Mouse (Mus musculus): ENCODE results near the gene Atf6.

Atf6 gene

GRCm38 (mm10) chr1:170773506-170773905 lies 94.1 kb downstream of the Atf6 start:
- no peak for DNase-seq (ENCODE audit: low read depth, low spot score)

DNA sequence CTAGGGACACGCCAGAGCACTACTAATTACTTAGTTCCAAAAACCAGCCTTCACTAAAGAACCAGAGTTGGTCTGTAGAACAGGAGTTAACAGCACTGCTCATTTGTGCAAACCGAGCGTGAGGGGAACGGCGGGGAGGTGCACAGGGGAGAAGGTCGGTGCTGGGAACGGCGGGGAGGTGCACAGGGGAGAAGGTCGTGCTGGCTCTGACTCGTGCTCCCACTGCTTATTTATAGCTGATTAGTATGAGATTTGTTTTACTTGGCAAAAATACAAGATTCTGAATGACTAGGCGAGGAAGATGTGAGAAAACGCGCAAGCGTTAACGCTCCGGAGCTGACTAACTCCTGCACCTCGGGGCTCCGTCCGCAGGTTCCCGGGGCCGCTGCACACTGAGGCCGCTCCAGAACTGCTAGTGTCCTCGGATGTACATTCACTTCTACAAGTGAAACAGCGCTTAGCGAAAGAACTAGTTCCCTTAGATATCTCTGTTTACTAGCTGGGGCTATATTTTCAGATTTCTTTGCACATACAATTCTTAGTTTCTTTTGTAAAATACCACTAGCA lies 96.1 kb downstream of the Atf6 start:
- DNase-seq (ENCODE audit: low read depth, low spot score), result peak; percentile 34

GRCm38 (mm10) chr1:170770691-170771090 lies 96.9 kb downstream of the Atf6 start:
- DNase-seq (ENCODE audit: low read depth, low spot score), result no peak

DNA sequence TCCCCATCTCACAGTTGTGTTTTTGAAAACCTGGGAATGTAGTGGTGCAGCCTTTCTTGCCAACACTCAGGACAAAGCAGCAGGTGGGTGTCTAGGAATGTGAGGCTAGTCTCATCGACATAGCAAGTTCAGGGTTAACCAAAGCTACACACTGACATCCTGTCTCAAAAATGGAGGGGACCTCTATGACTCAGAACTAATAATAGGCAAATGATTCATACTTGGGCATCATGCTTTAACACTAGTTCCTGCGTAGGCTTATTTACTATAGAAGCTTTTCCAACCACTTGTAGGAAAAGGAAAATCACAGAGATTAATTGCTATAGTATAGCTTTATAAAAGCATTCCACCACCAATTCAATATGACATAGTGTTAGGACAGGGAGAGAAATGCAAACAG lies 100.6 kb downstream of the Atf6 start:
- DNase-seq (ENCODE audit: low read depth, low spot score), result peak; percentile 23

GRCm38 (mm10) chr1:170764798-170765197 lies 102.8 kb downstream of the Atf6 start:
- no peak for DNase-seq (ENCODE audit: low read depth, low spot score)

DNA sequence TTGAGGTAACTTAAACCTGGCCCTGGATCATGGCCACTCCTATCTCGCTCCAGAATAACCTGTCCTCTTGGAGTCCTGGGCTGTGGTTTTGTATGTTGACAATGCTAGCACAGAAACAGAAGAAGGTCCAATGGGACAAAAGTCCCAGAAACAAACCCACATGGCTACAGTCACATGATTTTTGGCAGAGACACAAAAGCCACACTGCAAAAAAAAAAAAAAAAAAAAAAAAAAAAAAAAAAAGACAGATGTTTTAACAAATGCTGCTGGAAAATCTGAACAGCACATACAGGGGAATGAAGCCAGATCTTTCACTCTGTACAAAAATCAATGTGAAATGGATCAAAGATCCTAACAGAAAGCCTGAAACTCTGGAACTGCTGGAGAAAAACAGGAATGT lies 105.9 kb downstream of the Atf6 start:
- no peak for DNase-seq (ENCODE audit: low read depth, low spot score)

DNA sequence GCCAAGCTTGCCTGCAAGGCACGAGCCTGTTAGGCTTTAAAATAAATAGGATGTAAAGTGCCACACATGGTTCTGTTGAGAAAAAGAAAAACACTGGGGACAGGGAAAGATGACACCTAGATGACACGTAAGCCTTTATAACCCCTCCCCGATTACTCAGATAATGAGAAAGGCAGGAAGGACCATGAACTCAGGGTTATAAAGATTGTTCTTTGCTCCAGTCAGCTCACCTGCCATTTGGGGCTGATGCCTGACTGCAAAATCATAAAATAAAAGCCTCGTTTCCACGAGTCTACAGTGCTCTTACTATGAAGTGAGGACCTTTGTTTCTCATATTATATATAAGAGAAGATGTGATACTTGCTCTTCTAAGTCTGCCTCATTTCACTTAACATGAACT lies 114.0 kb downstream of the Atf6 start:
- no peak for DNase-seq (ENCODE audit: low read depth, low spot score)

GRCm38 (mm10) chr1:170751797-170752196 lies 115.8 kb downstream of the Atf6 start:
- DNase-seq (ENCODE audit: low read depth, low spot score), result no peak

DNA sequence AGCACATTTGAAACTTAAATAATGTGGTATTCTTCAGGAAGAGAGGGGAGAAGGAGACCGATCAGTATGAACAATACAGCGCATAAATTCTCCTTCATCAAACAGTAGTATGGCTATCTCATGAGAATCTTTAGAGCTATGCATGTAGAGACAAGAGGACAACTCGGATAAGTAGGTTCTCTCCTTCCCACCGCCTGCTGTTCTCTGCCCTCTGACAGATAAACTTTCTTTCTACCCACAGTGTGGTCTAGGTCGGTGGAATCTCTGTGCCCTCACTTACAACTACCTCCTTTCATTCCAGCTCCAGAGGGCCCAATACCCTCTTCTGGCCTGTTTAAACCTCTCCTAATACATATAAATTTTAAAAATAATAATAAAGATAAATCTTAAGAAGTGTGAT lies 121.0 kb downstream of the Atf6 start:
- no peak for DNase-seq (ENCODE audit: low read depth, low spot score)

- no peak for DNase-seq (ENCODE audit: low read depth, low spot score)
Observed at GRCm38 (mm10) chr1:170741497-170742246, 125.9 kb downstream of the Atf6 start.

- DNase-seq (ENCODE audit: low read depth, low spot score), result no peak
Observed at GRCm38 (mm10) chr1:170734866-170735265, 132.7 kb downstream of the Atf6 start.

DNA sequence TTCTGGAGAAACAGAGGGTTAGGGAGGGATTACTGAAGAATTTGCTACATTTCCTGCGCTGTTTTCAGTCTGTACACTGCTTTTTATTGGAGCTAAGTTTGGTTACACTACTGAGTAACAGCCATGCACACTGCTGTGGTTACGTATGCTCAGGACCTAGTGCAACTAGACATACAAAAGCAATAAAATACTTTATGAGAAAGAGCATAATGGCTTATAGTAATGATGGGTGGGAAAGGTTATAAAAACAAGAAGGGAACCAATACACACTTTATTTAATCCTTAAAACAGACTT lies 135.0 kb downstream of the Atf6 start:
- DNase-seq (ENCODE audit: low read depth, low spot score), result no peak

DNA sequence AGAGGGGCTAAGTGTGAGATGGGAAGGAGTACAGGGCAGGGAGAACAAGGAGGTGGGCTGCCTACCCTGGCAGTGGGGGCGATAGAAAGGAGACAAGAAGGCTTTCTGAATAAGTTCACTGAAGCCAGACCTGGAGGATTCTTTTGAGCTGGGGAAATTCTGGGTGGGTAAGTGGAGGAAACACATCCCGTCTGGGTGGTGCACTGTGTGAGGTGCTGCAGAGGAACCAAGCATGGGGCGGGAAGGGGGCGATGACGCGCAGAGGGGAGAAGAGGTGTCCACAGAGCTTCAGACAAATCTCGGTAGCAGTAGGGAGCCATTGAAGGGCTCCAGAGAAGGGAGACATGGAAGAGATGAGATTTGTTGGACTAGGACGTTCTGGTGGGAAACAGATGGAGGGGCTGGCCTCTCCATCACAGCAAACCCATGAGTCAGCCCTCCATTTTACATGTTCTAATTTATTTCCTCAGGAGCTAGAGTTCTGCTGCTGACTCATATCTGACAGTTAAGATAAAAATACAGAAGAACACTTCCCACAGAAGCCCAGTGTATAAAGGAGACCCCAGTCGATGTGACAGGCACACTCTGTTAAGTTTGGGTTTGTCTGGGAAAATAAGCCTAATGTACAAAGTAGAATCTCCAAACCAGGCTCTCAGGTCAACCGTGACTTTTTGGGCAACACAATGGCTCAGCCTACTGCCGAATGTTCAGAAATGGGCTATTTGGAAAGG lies 135.5 kb downstream of the Atf6 start:
- DNase-seq (ENCODE audit: low read depth, low spot score), result no peak

GRCm38 (mm10) chr1:170729267-170729962 lies 138.2 kb downstream of the Atf6 start:
- DNase-seq (ENCODE audit: low read depth, low spot score), result no peak

- no peak for DNase-seq (ENCODE audit: low read depth, low spot score)
Observed at GRCm38 (mm10) chr1:170728524-170728923, 139.0 kb downstream of the Atf6 start.

GRCm38 (mm10) chr1:170721560-170721959 lies 146.0 kb downstream of the Atf6 start:
- no peak for DNase-seq (ENCODE audit: low read depth, low spot score)

DNA sequence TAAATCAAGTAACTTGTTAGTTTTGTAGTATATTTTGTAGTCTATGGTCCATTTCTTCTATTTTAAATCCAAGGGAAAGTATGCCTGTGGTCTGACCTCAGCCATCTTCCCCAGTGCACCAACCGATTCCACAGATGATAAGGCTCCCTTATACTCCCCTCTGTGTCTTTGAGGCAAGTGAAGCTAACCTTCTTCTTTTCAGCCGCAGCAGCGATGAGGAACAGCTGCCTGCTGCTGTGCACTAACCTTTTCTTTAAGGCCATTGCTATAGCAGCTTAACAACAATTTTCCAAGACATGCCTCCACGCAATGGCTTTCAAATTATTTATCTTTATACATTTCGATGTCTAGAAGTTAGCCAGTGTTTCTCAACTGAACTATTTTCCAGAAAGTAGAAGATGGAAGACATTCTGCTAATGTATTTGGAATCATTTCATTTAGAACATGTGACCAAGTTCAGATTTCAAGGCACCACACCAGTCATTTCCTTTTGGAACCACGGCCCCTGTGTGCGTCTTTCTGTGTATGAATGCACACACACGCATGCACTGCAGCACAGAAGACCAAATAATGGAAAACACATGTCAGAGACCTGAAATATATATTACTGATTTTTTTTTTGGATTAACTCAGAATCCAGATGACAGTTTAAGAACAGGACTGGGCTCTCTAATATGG lies 149.3 kb downstream of the Atf6 start:
- DNase-seq (ENCODE audit: low read depth, low spot score), result no peak

DNA sequence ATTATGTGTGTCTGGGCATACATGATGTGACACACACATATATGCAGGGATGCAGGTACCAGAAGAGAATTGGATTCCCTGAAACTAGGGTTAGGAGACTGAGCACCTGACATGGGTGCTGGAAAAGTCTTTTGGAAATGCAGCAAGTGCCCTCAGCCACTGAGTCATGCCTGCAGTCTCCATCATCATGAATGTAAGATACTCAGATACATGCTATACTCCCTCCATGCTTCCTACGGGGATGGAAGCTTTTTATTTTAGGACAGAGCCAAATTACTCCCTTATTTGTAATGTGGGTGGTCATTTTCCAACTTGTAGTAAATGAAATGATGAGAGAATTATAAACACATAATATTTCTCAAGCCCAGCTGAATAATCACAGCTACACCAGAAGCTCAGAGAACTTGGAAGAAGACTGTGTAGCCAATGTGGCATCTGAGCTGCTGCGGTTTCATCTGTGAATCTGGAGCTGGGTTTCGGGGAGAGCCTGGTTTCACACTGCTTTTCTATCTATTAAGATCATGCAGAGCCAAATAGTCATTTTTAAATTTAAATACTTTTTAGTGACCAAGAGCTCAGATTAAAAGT lies 150.2 kb downstream of the Atf6 start:
- no peak for DNase-seq (ENCODE audit: low read depth, low spot score)

DNA sequence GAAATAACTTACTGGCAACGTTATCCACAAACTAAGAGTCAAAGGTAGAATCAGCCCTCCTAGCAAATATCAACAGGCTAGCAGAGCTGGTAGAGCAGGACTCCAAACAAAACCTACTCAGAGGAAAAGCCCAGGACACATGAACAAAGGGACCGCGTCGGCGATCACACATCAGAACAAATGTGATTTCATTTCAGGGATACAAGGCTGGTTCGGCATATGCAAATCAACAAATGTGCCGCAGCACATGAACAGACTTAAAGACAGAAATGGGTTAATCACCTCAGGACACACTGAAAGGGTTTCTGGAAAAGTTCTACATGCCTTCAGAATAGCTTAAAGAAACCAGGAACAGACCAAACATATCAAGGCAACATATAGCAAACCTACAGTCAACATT lies 155.8 kb downstream of the Atf6 start:
- DNase-seq (ENCODE audit: low read depth, low spot score), result no peak

GRCm38 (mm10) chr1:170709969-170710368 lies 157.6 kb downstream of the Atf6 start:
- DNase-seq (ENCODE audit: low read depth, low spot score), result no peak

GRCm38 (mm10) chr1:170709481-170709880 lies 158.1 kb downstream of the Atf6 start:
- no peak for DNase-seq (ENCODE audit: low read depth, low spot score)

- no peak for DNase-seq (ENCODE audit: low read depth, low spot score)
Observed at GRCm38 (mm10) chr1:170709034-170709433, 158.5 kb downstream of the Atf6 start.

Measured in R1 (cell line).